Mouse (Mus musculus): ENCODE measurements around the gene Tmem268. TPM values are rescaled to one million over a fixed set of nuclear protein-coding genes. Genes with fewer than 3 reads are reported as not detected.

Tmem268 gene
- polyA plus RNA-seq, 1 experiment from 2014 or later: 5.8 TPM

GRCm38 (mm10) chr4:63627111-63627510 is 68.5 kb downstream of the Tmem268 start:
- Histone ChIP-seq H3K27ac (ENCODE audit: low read depth, low read length) (no peak overlapping the region), H3K4me1 (ENCODE audit: control insufficient read depth, insufficient read depth, low read length) (no peaks in the 10 kb centered on the region), H3K9me3 (replicated peaks; ENCODE audit: control insufficient read depth, low read length) (no peaks in the 10 kb centered on the region), H3K9ac (ENCODE audit: low read depth, low read length) (no peak overlapping the region), H3K36me3 (ENCODE audit: control insufficient read depth, insufficient read depth, low read length) (no peaks in the 10 kb centered on the region), H3K4me2 (no peak overlapping the region), H3K27me3 (ENCODE audit: control insufficient read depth, insufficient read depth, low read length) (no peaks in the 10 kb centered on the region), H3K4me3 (ENCODE audit: low read depth, low read length) (no peak overlapping the region)
- WGBS (ENCODE audit: insufficient replicate concordance): 84% methylated on average over 8 of the region's 8 CpGs
- ATAC-seq (replicated peaks; ENCODE audit: insufficient number of reproducible peaks, low FRiP score, low TSS enrichment): no peak

- no peaks in the 10 kb centered on the region for H3K27me3 ChIP-seq (ENCODE audit: control insufficient read depth, insufficient read depth, low read length)
- ATAC-seq (replicated peaks; ENCODE audit: insufficient number of reproducible peaks, low FRiP score, low TSS enrichment): no peak
- 78% methylated on average over 2 of the region's 2 CpGs for WGBS (ENCODE audit: insufficient replicate concordance)
- no peaks in the 10 kb centered on the region for H3K4me1 ChIP-seq (ENCODE audit: control insufficient read depth, insufficient read depth, low read length)
- H3K4me3 ChIP-seq (ENCODE audit: low read depth, low read length): no peak overlapping the region
- no peaks in the 10 kb centered on the region for H3K36me3 ChIP-seq (ENCODE audit: control insufficient read depth, insufficient read depth, low read length)
- no peak overlapping the region for H3K27ac ChIP-seq (ENCODE audit: low read depth, low read length)
- H3K4me2 ChIP-seq: no peak overlapping the region
- H3K9ac ChIP-seq (ENCODE audit: low read depth, low read length): no peak overlapping the region
- H3K9me3 ChIP-seq (replicated peaks; ENCODE audit: control insufficient read depth, low read length): no peaks in the 10 kb centered on the region
These were observed 74.6 kb downstream of the Tmem268 start for GRCm38 (mm10) chr4:63633181-63633580.

Other genes starting within 250 kb of the Tmem268 start
- not detected in 2 replicates for gene Orm1, start 214.2 kb upstream of the Tmem268 start, polyA plus RNA-seq (2014; fragmentation: Nextera tagmentation; extraction: Ambion mirVana)
- gene Orm3, start 202.6 kb upstream of the Tmem268 start, polyA plus RNA-seq (2014; fragmentation: Nextera tagmentation; extraction: Ambion mirVana): not detected in 2 replicates
- not detected in 2 replicates for gene Orm2, start 196.3 kb upstream of the Tmem268 start, polyA plus RNA-seq (2014; fragmentation: Nextera tagmentation; extraction: Ambion mirVana)
- gene Akna, start 155.4 kb upstream of the Tmem268 start, polyA plus RNA-seq (2014; fragmentation: Nextera tagmentation; extraction: Ambion mirVana): 3.1 and 3.2 TPM in 2 replicates
- gene Whrn, start 62.8 kb upstream of the Tmem268 start, polyA plus RNA-seq (2014; fragmentation: Nextera tagmentation; extraction: Ambion mirVana): 3.3 and 4.7 TPM in 2 replicates
- 213 and 221 TPM in 2 replicates for gene Atp6v1g1, start 14.0 kb upstream of the Tmem268 start, polyA plus RNA-seq (2014; fragmentation: Nextera tagmentation; extraction: Ambion mirVana)
- gene Gm11213, start 46.5 kb downstream of the Tmem268 start, polyA plus RNA-seq (2014; fragmentation: Nextera tagmentation; extraction: Ambion mirVana): not detected in 2 replicates
- not detected in 2 replicates for gene Tex48, start 63.6 kb downstream of the Tmem268 start, polyA plus RNA-seq (2014; fragmentation: Nextera tagmentation; extraction: Ambion mirVana)
- not detected in 2 replicates for gene Gm11214, start 104.6 kb downstream of the Tmem268 start, polyA plus RNA-seq (2014; fragmentation: Nextera tagmentation; extraction: Ambion mirVana)
- 0.04 TPM in 1 of 2 replicates, not detected in the other for gene Tnfsf15, start 186.3 kb downstream of the Tmem268 start, polyA plus RNA-seq (2014; fragmentation: Nextera tagmentation; extraction: Ambion mirVana)